Mouse (Mus musculus) lung, postnatal 0 days (tissue): ENCODE results near the gene Ckmt2. TPM values are rescaled to one million over a fixed set of nuclear protein-coding genes. Genes with fewer than 3 reads are reported as not detected.
A peak's percentile ranks its signal among the peaks of the same experiment; 100 is the strongest.

Source experiments
- ATAC-seq: fragments of 200-750 bp; cut with Nextera tagmentation; 2 replicates; pipeline ENCODE4 v1.8.0; 2017; ENCODE audit warnings: moderate library complexity
- DNase-seq: peaks from one replicate; pipeline ENCODE4 v3.0.0-alpha.2; 2016; ENCODE audit warnings: low spot score
- H3K27ac ChIP-seq: fragments of 300-500 bp; sonication (generic); 2 replicates; pipeline ENCODE4 v1.5.1; 2014; ENCODE audit warnings: antibody characterized with exemption, mild to moderate bottlenecking, low read length, mixed read lengths
- H3K27me3 ChIP-seq: fragments of 300-500 bp; sonication (generic); replicated peaks from 2 replicates; pipeline ENCODE4 v1.6.1; 2014; ENCODE audit warnings: low read length, mixed read lengths; ENCODE audit not compliant: insufficient read depth
- H3K36me3 ChIP-seq: fragments of 300-500 bp; sonication (generic); 2 replicates; pipeline ENCODE4 v1.6.1; 2014; ENCODE audit warnings: low read length, mixed read lengths; ENCODE audit not compliant: insufficient read depth
- H3K4me1 ChIP-seq: fragments of 300-500 bp; sonication (generic); 2 replicates; pipeline ENCODE4 v1.6.1; 2014; ENCODE audit warnings: antibody characterized with exemption, low read depth, low read length, mixed read lengths; ENCODE audit not compliant: insufficient read depth
- H3K4me2 ChIP-seq: fragments of 300-500 bp; sonication (generic); replicated peaks from 2 replicates; pipeline ENCODE4 v1.6.1; 2014; ENCODE audit warnings: low read depth, mild to moderate bottlenecking, low read length, moderate library complexity, mixed read lengths
- H3K4me3 ChIP-seq: fragments of 300-500 bp; sonication (generic); 2 replicates; pipeline ENCODE4 v1.5.1; 2014; ENCODE audit warnings: low read depth, low read length
- H3K9ac ChIP-seq: fragments of 300-500 bp; sonication (generic); replicated peaks from 2 replicates; pipeline ENCODE4 v1.6.1; 2014; ENCODE audit warnings: low read depth, mild to moderate bottlenecking
- H3K9me3 ChIP-seq: fragments of 300-500 bp; sonication (generic); 2 replicates; pipeline ENCODE4 v1.6.1; 2016; ENCODE audit warnings: low read length, mixed read lengths
- CTCF ChIP-seq: IDR thresholded peaks from 2 replicates; pipeline ENCODE4 v1.5.1; 2016; ENCODE audit warnings: antibody characterized with exemption, mild to moderate bottlenecking
- EP300 ChIP-seq: IDR thresholded peaks from 2 replicates; pipeline ENCODE4 v1.6.1; 2016; ENCODE audit warnings: antibody characterized with exemption, mild to moderate bottlenecking, control low read depth
- WGBS: fragments of 180-500 bp; shearing (Covaris S2); extraction: QIAGEN DNeasy Blood & Tissue Kit; methylation state at CpG from one replicate; pipeline ENCODE4 v1.1.7; 2014; 5-methylcytosine and 5-hydroxymethylcytosine counted together
- polyA plus RNA-seq: library from polyadenylated mRNA; unstranded; fragments of >200 nt; fragmentation: Nextera tagmentation; extraction: Ambion mirVana; gene quantifications from 2 replicates; pipeline ENCODE4 v1.2.1, GENCODE M21; 2015

The Ckmt2 gene
- polyA plus RNA-seq, 1 experiment from 2014 or later = 0.20 TPM

- ATAC-seq (no peak), DNase-seq (no peak)
- WGBS = 31% methylated on average over 2 of the region's 2 CpGs
- H3K9ac ChIP-seq = no peak overlapping the region
- no peak overlapping the region for H3K4me3 ChIP-seq
- no peaks in the 10 kb centered on the region for H3K27me3 ChIP-seq
- H3K4me2 ChIP-seq = no peak overlapping the region
- H3K9me3 ChIP-seq = no peaks in the 10 kb centered on the region
- TF ChIP-seq EP300 (no peak), CTCF (no peak)
- no peaks in the 10 kb centered on the region for H3K36me3 ChIP-seq
- H3K27ac ChIP-seq = no peak overlapping the region
- H3K4me1 ChIP-seq = no peaks in the 10 kb centered on the region
Observed at GRCm38 (mm10) chr13:91875581-91875980, 1.1 kb downstream of the Ckmt2 start.

- Histone ChIP-seq H3K4me1 (no peaks in the 10 kb centered on the region), H3K27me3 (no peaks in the 10 kb centered on the region), H3K9me3 (no peaks in the 10 kb centered on the region), H3K36me3 (no peaks in the 10 kb centered on the region), H3K4me2 (no peak overlapping the region), H3K4me3 (no peak overlapping the region), H3K27ac (peak overlapping the region; percentile 54), H3K9ac (no peak overlapping the region)
- 71% methylated on average over 7 of the region's 7 CpGs for WGBS
- ATAC-seq (peak; percentile 30), DNase-seq (no peak)
- no peak for TF ChIP-seq EP300
- TF ChIP-seq CTCF = no peak
Observed at GRCm38 (mm10) chr13:91874565-91874964, 2.1 kb downstream of the Ckmt2 start.

GRCm38 (mm10) chr13:91873734-91874329 lies 2.9 kb downstream of the Ckmt2 start:
- Histone ChIP-seq H3K36me3 (no peaks in the 10 kb centered on the region), H3K4me1 (no peaks in the 10 kb centered on the region), H3K27ac (0 out of 2 replicates have a peak overlapping the region, but pooled peaks have one; percentile 32), H3K9ac (no peak overlapping the region), H3K27me3 (no peaks in the 10 kb centered on the region), H3K9me3 (no peaks in the 10 kb centered on the region), H3K4me2 (no peak overlapping the region), H3K4me3 (no peak overlapping the region)
- ATAC-seq (peak; percentile 97), DNase-seq (peak; percentile 72)
- TF ChIP-seq EP300 = peak; percentile 97
- TF ChIP-seq CTCF = no peak
- WGBS = 41% methylated on average over 7 of the region's 7 CpGs

- H3K4me2 ChIP-seq = no peak overlapping the region
- no peak overlapping the region for H3K4me3 ChIP-seq
- 85% methylated on average over 1 of the region's 1 CpGs for WGBS
- no peaks in the 10 kb centered on the region for H3K4me1 ChIP-seq
- H3K27ac ChIP-seq = no peak overlapping the region
- no peaks in the 10 kb centered on the region for H3K9me3 ChIP-seq
- TF ChIP-seq CTCF (no peak), EP300 (no peak)
- ATAC-seq (no peak), DNase-seq (no peak)
- no peak overlapping the region for H3K9ac ChIP-seq
- no peaks in the 10 kb centered on the region for H3K27me3 ChIP-seq
- H3K36me3 ChIP-seq = no peaks in the 10 kb centered on the region
Observed at GRCm38 (mm10) chr13:91868577-91868976, 8.1 kb downstream of the Ckmt2 start.

- ATAC-seq = no peak
- Histone ChIP-seq H3K9ac (no peak overlapping the region), H3K27ac (no peak overlapping the region), H3K4me2 (no peak overlapping the region), H3K9me3 (no peaks in the 10 kb centered on the region), H3K4me1 (no peaks in the 10 kb centered on the region), H3K4me3 (no peak overlapping the region), H3K36me3 (no peaks in the 10 kb centered on the region), H3K27me3 (no peaks in the 10 kb centered on the region)
- DNase-seq = no peak
- WGBS = 80% methylated on average over 7 of the region's 7 CpGs
- TF ChIP-seq CTCF (peak; percentile 52), EP300 (no peak)
Observed at GRCm38 (mm10) chr13:91858835-91859234, 17.9 kb downstream of the Ckmt2 start.

GRCm38 (mm10) chr13:91857427-91857826 lies 19.3 kb downstream of the Ckmt2 start:
- WGBS = 67% methylated on average over 8 of the region's 8 CpGs
- TF ChIP-seq CTCF (no peak), EP300 (no peak)

GRCm38 (mm10) chr13:91854412-91854811 lies 22.3 kb downstream of the Ckmt2 start:
- no peaks in the 10 kb centered on the region for H3K27me3 ChIP-seq
- no peaks in the 10 kb centered on the region for H3K36me3 ChIP-seq
- H3K4me1 ChIP-seq = no peaks in the 10 kb centered on the region
- no peak overlapping the region for H3K9ac ChIP-seq
- 47% methylated on average over 3 of the region's 3 CpGs for WGBS
- H3K9me3 ChIP-seq = no peaks in the 10 kb centered on the region
- no peak for TF ChIP-seq CTCF
- TF ChIP-seq EP300 = no peak
- H3K4me3 ChIP-seq = no peak overlapping the region
- ATAC-seq (no peak), DNase-seq (no peak)
- no peak overlapping the region for H3K27ac ChIP-seq
- no peak overlapping the region for H3K4me2 ChIP-seq

More at GRCm38 (mm10) chr13:91857427-91857826, 19.3 kb downstream of the Ckmt2 start:
- Histone ChIP-seq H3K4me1 (no peaks in the 10 kb centered on the region), H3K9me3 (no peaks in the 10 kb centered on the region), H3K4me2 (no peak overlapping the region), H3K4me3 (no peak overlapping the region), H3K27me3 (no peaks in the 10 kb centered on the region), H3K9ac (no peak overlapping the region), H3K36me3 (no peaks in the 10 kb centered on the region), H3K27ac (no peak overlapping the region)
- DNase-seq = no peak
- ATAC-seq = no peak
